Mouse (Mus musculus): ENCODE measurements at regions not wholly inside any gene's neighbourhood (a gene's known extent, or its start where the extent isn't known, plus 50 kb on each side); places are given as distances from the start of the nearest gene placed in this dataset.

GRCm38 (mm10) chr6:98631269-98631668, 288.7 kb upstream of the Gm765 start:
- 0 out of 2 replicates have a peak, but pooled peaks cover 3% of the 10 kb centered on the region for H3K4me1 ChIP-seq (ENCODE audit: control insufficient read depth, insufficient read depth, insufficient read length)
- no peak overlapping the region for H3K4me3 ChIP-seq (ENCODE audit: extremely low read depth, insufficient read depth, insufficient read length)
- H3K27ac ChIP-seq (ENCODE audit: insufficient read depth, low read length): no peak overlapping the region
- no peaks in the 10 kb centered on the region for H3K36me3 ChIP-seq (ENCODE audit: control insufficient read depth, insufficient read depth, low read length)
- no peaks in the 10 kb centered on the region for H3K27me3 ChIP-seq (ENCODE audit: control insufficient read depth, insufficient read depth, low read length)
- WGBS: 80% methylated on average over 8 of the region's 8 CpGs
- TF ChIP-seq CTCF (IDR thresholded peaks at IDR 0.05; ENCODE audit: extremely low read depth, insufficient read depth, insufficient read length, insufficient replicate concordance) (no peak), POLR2A (IDR thresholded peaks at IDR 0.05; ENCODE audit: low read depth, low read length) (no peak)
- DNase-seq (ENCODE audit: low read depth in 1 of 2, low spot score in 2 of 2): no peak

GRCm38 (mm10) chr6:98629646-98630045, 287.1 kb upstream of the Gm765 start:
- no peak overlapping the region for H3K4me3 ChIP-seq (ENCODE audit: extremely low read depth, insufficient read depth, insufficient read length)
- H3K27me3 ChIP-seq (ENCODE audit: control insufficient read depth, insufficient read depth, low read length): no peaks in the 10 kb centered on the region
- no peak overlapping the region for H3K27ac ChIP-seq (ENCODE audit: insufficient read depth, low read length)
- WGBS: 23% methylated on average over 4 of the region's 4 CpGs
- TF ChIP-seq POLR2A (IDR thresholded peaks at IDR 0.05; ENCODE audit: low read depth, low read length) (no peak), CTCF (IDR thresholded peaks at IDR 0.05; ENCODE audit: extremely low read depth, insufficient read depth, insufficient read length, insufficient replicate concordance) (no peak)
- no peak for DNase-seq (ENCODE audit: low read depth in 1 of 2, low spot score in 2 of 2)
- H3K4me1 ChIP-seq (ENCODE audit: control insufficient read depth, insufficient read depth, insufficient read length): 0 out of 2 replicates have a peak, but pooled peaks cover 3% of the 10 kb centered on the region
- no peaks in the 10 kb centered on the region for H3K36me3 ChIP-seq (ENCODE audit: control insufficient read depth, insufficient read depth, low read length)

- WGBS: 88% methylated on average over 10 of the region's 10 CpGs
- Histone ChIP-seq H3K27me3 (ENCODE audit: control insufficient read depth, insufficient read depth, low read length) (no peaks in the 10 kb centered on the region), H3K4me1 (ENCODE audit: control insufficient read depth, insufficient read depth, insufficient read length) (0 out of 2 replicates have a peak, but pooled peaks cover 3% of the 10 kb centered on the region), H3K4me3 (ENCODE audit: extremely low read depth, insufficient read depth, insufficient read length) (no peak overlapping the region), H3K36me3 (ENCODE audit: control insufficient read depth, insufficient read depth, low read length) (no peaks in the 10 kb centered on the region), H3K27ac (ENCODE audit: insufficient read depth, low read length) (no peak overlapping the region)
- DNase-seq (ENCODE audit: low read depth in 1 of 2, low spot score in 2 of 2): no peak
- no peak for TF ChIP-seq POLR2A (IDR thresholded peaks at IDR 0.05; ENCODE audit: low read depth, low read length)
- no peak for TF ChIP-seq CTCF (IDR thresholded peaks at IDR 0.05; ENCODE audit: extremely low read depth, insufficient read depth, insufficient read length, insufficient replicate concordance)
Measured at GRCm38 (mm10) chr6:98626435-98626834, 283.9 kb upstream of the Gm765 start.

GRCm38 (mm10) chr6:98620886-98621285, 278.3 kb upstream of the Gm765 start:
- WGBS: 96% methylated on average over 3 of the region's 3 CpGs
- no peak for DNase-seq (ENCODE audit: low read depth in 1 of 2, low spot score in 2 of 2)
- Histone ChIP-seq H3K27me3 (ENCODE audit: control insufficient read depth, insufficient read depth, low read length) (no peaks in the 10 kb centered on the region), H3K4me3 (ENCODE audit: extremely low read depth, insufficient read depth, insufficient read length) (no peak overlapping the region), H3K36me3 (ENCODE audit: control insufficient read depth, insufficient read depth, low read length) (no peaks in the 10 kb centered on the region), H3K4me1 (ENCODE audit: control insufficient read depth, insufficient read depth, insufficient read length) (no peaks in the 10 kb centered on the region), H3K27ac (ENCODE audit: insufficient read depth, low read length) (no peak overlapping the region)
- TF ChIP-seq CTCF (IDR thresholded peaks at IDR 0.05; ENCODE audit: extremely low read depth, insufficient read depth, insufficient read length, insufficient replicate concordance) (no peak), POLR2A (IDR thresholded peaks at IDR 0.05; ENCODE audit: low read depth, low read length) (no peak)

GRCm38 (mm10) chr6:98613030-98613429, 270.5 kb upstream of the Gm765 start:
- Histone ChIP-seq H3K4me1 (ENCODE audit: control insufficient read depth, insufficient read depth, insufficient read length) (no peaks in the 10 kb centered on the region; the same call in 1 of the 2 replicates), H3K4me3 (ENCODE audit: extremely low read depth, insufficient read depth, insufficient read length) (no peak overlapping the region), H3K27me3 (ENCODE audit: control insufficient read depth, insufficient read depth, low read length) (no peaks in the 10 kb centered on the region), H3K36me3 (ENCODE audit: control insufficient read depth, insufficient read depth, low read length) (no peaks in the 10 kb centered on the region), H3K27ac (ENCODE audit: insufficient read depth, low read length) (no peak overlapping the region)
- WGBS: 83% methylated on average over 10 of the region's 10 CpGs
- TF ChIP-seq POLR2A (IDR thresholded peaks at IDR 0.05; ENCODE audit: low read depth, low read length): no peak
- no peak for TF ChIP-seq CTCF (IDR thresholded peaks at IDR 0.05; ENCODE audit: extremely low read depth, insufficient read depth, insufficient read length, insufficient replicate concordance)
- DNase-seq (ENCODE audit: low read depth in 1 of 2, low spot score in 2 of 2): no peak

GRCm38 (mm10) chr6:98609133-98609532, 266.6 kb upstream of the Gm765 start:
- Histone ChIP-seq H3K4me3 (ENCODE audit: extremely low read depth, insufficient read depth, insufficient read length) (no peak overlapping the region), H3K36me3 (ENCODE audit: control insufficient read depth, insufficient read depth, low read length) (no peaks in the 10 kb centered on the region), H3K27me3 (ENCODE audit: control insufficient read depth, insufficient read depth, low read length) (no peaks in the 10 kb centered on the region), H3K27ac (ENCODE audit: insufficient read depth, low read length) (no peak overlapping the region), H3K4me1 (ENCODE audit: control insufficient read depth, insufficient read depth, insufficient read length) (peaks cover 2% of the 10 kb centered on the region; the same call in 1 of the 2 replicates)
- no peak for DNase-seq (ENCODE audit: low read depth in 1 of 2, low spot score in 2 of 2)
- TF ChIP-seq CTCF (IDR thresholded peaks at IDR 0.05; ENCODE audit: extremely low read depth, insufficient read depth, insufficient read length, insufficient replicate concordance): no peak
- TF ChIP-seq POLR2A (IDR thresholded peaks at IDR 0.05; ENCODE audit: low read depth, low read length): no peak
- WGBS: 5% methylated on average over 1 of the region's 1 CpGs

GRCm38 (mm10) chr6:98606680-98607079, 264.1 kb upstream of the Gm765 start:
- TF ChIP-seq POLR2A (IDR thresholded peaks at IDR 0.05; ENCODE audit: low read depth, low read length) (no peak), CTCF (IDR thresholded peaks at IDR 0.05; ENCODE audit: extremely low read depth, insufficient read depth, insufficient read length, insufficient replicate concordance) (no peak)
- DNase-seq (ENCODE audit: low read depth in 1 of 2, low spot score in 2 of 2): peak in 1 of 2 experiments; percentile 9
- no peak overlapping the region for H3K27ac ChIP-seq (ENCODE audit: insufficient read depth, low read length)
- no peaks in the 10 kb centered on the region for H3K36me3 ChIP-seq (ENCODE audit: control insufficient read depth, insufficient read depth, low read length)
- 3% methylated on average over 3 of the region's 3 CpGs for WGBS
- H3K4me1 ChIP-seq (ENCODE audit: control insufficient read depth, insufficient read depth, insufficient read length): peaks cover 2% of the 10 kb centered on the region; the same call in 1 of the 2 replicates
- H3K27me3 ChIP-seq (ENCODE audit: control insufficient read depth, insufficient read depth, low read length): no peaks in the 10 kb centered on the region
- no peak overlapping the region for H3K4me3 ChIP-seq (ENCODE audit: extremely low read depth, insufficient read depth, insufficient read length)
